Mouse (Mus musculus) intestine, postnatal 0 days (tissue): ENCODE results near the gene Skida1. TPM values are rescaled to one million over a fixed set of nuclear protein-coding genes. Genes with fewer than 3 reads are reported as not detected.

Experiments
- ATAC-seq: fragments of 200-750 bp; cut with Nextera tagmentation; 2 replicates; pipeline ENCODE4 v1.8.0; 2017; ENCODE audit warnings: mild to moderate bottlenecking, moderate TSS enrichment, moderate library complexity
- H3K27ac ChIP-seq: fragments of 300-500 bp; sonication (generic); 2 replicates; pipeline ENCODE4 v1.5.1; 2014; ENCODE audit warnings: mild to moderate bottlenecking, low read depth, low read length, moderate library complexity
- H3K27me3 ChIP-seq: fragments of 300-500 bp; sonication (generic); replicated peaks from 2 replicates; pipeline ENCODE4 v1.6.1; 2014; ENCODE audit warnings: low read length, mixed read lengths; ENCODE audit not compliant: control insufficient read depth, insufficient read depth
- H3K36me3 ChIP-seq: fragments of 300-500 bp; sonication (generic); 2 replicates; pipeline ENCODE4 v1.6.1; 2014; ENCODE audit warnings: mild to moderate bottlenecking, moderate library complexity; ENCODE audit not compliant: control insufficient read depth, insufficient read depth
- H3K4me1 ChIP-seq: fragments of 300-500 bp; sonication (generic); replicated peaks from 2 replicates; pipeline ENCODE4 v1.6.1; 2014; ENCODE audit warnings: antibody characterized with exemption, low read length, mixed read lengths; ENCODE audit not compliant: control insufficient read depth, insufficient read depth
- H3K4me2 ChIP-seq: fragments of 300-500 bp; sonication (generic); replicated peaks from 2 replicates; pipeline ENCODE4 v1.6.1; 2014; ENCODE audit warnings: low read depth, mild to moderate bottlenecking, moderate library complexity
- H3K4me3 ChIP-seq: fragments of 300-500 bp; sonication (generic); 2 replicates; pipeline ENCODE4 v1.5.1; 2014; ENCODE audit warnings: low read depth, low read length
- H3K9ac ChIP-seq: fragments of 300-500 bp; sonication (generic); 2 replicates; pipeline ENCODE4 v1.6.1; 2014; ENCODE audit warnings: mild to moderate bottlenecking, low read depth, low read length
- H3K9me3 ChIP-seq: fragments of 300-500 bp; sonication (generic); 2 replicates; pipeline ENCODE4 v1.6.1; 2016; ENCODE audit warnings: mixed run types; ENCODE audit not compliant: control insufficient read depth
- CTCF ChIP-seq: sonication (generic); IDR thresholded peaks from 2 replicates; pipeline ENCODE4 v1.5.1; 2016; ENCODE audit warnings: low read depth, mild to moderate bottlenecking, control low read depth, antibody characterized with exemption, moderate library complexity
- whole genome bisulfite sequencing: fragments of 180-500 bp; shearing (Covaris S2); extraction: QIAGEN DNeasy Blood & Tissue Kit; methylation state at CpG from one replicate; pipeline ENCODE4 v1.1.7; 2014; 5-methylcytosine and 5-hydroxymethylcytosine counted together
- polyA plus RNA-seq: library from polyadenylated mRNA; unstranded; fragments of >200 nt; fragmentation: Nextera tagmentation; extraction: Ambion mirVana; gene quantifications from 2 replicates; pipeline ENCODE4 v1.2.1, GENCODE M21; 2015

Gene Skida1
- polyA plus RNA-seq, 1 experiment from 2014 or later, result 1.2 TPM

DNA sequence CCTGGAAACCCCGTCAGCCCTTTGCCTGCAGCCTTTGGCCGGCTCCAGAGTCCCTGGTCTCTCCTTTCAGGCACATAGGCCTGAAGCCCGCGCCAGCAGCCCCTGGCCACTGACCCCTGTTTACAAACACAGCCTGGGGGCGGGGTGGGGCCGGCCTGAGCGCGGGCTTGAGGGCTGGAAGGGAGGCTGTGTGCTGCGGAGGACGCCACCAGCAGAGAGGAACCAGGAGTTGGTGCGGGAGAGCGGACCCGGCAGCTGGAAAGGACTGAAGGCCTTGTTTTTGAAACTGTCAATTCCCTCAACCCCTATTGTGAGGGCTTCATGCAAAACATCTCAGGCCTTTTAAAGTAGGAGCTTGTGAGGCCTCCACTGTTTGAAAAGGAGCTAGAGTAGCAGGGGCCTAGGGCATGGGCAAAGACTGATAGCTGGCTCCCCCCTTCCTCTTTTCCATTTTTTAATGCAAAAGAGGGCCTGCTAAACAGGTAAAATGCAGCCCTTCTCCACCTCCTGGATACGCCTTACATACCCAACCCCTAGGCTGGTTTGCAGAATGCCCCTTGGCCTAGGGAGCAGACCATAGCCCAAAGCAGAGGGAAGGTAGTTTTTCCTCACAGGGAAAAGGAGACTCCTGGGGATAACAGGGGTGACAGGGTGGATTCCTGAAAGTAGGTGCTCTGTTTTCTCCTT is 7.5 kb downstream of the Skida1 start:
- no peak overlapping the region for H3K4me3 ChIP-seq
- H3K36me3 ChIP-seq, result no peaks in the 10 kb centered on the region
- H3K4me2 ChIP-seq, result 0 out of 2 replicates have a peak overlapping the region, but pooled peaks have one; percentile 30
- no peaks in the 10 kb centered on the region for H3K27me3 ChIP-seq
- H3K27ac ChIP-seq, result no peak overlapping the region
- WGBS, result 67% methylated on average over 14 of the region's 14 CpGs
- no peaks in the 10 kb centered on the region for H3K9me3 ChIP-seq
- no peak for TF ChIP-seq CTCF
- ATAC-seq, result 0 out of 2 replicates have a peak, but pooled peaks have one; percentile 47
- peaks cover 6% of the 10 kb centered on the region; the same call in 1 of the 2 replicates for H3K4me1 ChIP-seq
- no peak overlapping the region for H3K9ac ChIP-seq

- Histone ChIP-seq H3K36me3 (no peaks in the 10 kb centered on the region), H3K27ac (no peak overlapping the region), H3K9me3 (no peaks in the 10 kb centered on the region), H3K9ac (no peak overlapping the region), H3K4me1 (peaks cover 6% of the 10 kb centered on the region; the same call in 1 of the 2 replicates), H3K4me3 (no peak overlapping the region), H3K4me2 (no peak overlapping the region), H3K27me3 (no peaks in the 10 kb centered on the region)
- no peak for ATAC-seq
- WGBS, result 83% methylated on average over 27 of the region's 27 CpGs
- no peak for TF ChIP-seq CTCF
Measured at GRCm38 (mm10) chr2:18040347-18041160, 8.3 kb downstream of the Skida1 start.

DNA sequence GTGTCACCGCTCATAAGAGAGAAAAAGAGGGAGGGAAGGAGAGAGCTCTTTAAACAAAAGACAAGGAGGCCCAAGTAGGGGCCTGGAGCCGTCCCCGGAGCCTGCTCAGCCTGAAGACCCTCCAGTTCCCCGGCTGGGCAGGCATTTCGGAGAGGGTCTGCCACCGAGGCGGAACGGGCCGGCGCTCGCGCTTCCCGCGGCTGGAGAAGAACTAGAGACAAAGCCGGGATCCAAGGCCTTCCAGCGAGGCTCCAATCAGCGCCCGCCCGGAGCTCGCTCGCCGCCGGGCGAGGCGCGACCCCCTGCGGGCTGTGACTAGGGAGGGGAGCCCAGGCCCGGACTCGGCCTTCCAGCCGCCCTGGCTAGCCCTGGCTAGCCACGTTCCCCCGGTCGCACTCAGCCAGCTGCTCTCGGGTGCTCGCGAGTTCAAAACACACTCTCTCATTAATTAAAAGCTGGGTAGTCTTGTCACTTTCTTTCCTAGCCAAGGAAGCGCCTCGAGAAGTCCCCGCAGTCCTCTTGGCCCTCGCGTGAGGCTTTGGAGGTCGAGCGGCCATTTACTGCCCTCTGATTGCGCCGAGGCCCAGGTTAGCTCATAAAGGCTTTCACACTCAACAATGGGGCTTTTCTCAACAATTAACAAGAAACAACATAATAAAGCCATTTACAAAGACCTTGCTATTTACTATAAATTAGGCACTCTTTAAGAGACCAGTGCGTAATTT is 9.1 kb downstream of the Skida1 start:
- H3K4me3 ChIP-seq, result peak overlapping the region; percentile 25
- H3K9ac ChIP-seq, result peak overlapping the region; percentile 42; the same call in 1 of the 2 replicates
- TF ChIP-seq CTCF, result no peak
- ATAC-seq, result no peak
- WGBS, result 21% methylated on average over 46 of the region's 46 CpGs
- no peaks in the 10 kb centered on the region for H3K27me3 ChIP-seq
- peak overlapping the region; percentile 66 for H3K4me2 ChIP-seq
- peaks cover 6% of the 10 kb centered on the region; the same call in 1 of the 2 replicates for H3K4me1 ChIP-seq
- no peak overlapping the region for H3K27ac ChIP-seq
- H3K9me3 ChIP-seq, result no peaks in the 10 kb centered on the region
- H3K36me3 ChIP-seq, result no peaks in the 10 kb centered on the region

DNA sequence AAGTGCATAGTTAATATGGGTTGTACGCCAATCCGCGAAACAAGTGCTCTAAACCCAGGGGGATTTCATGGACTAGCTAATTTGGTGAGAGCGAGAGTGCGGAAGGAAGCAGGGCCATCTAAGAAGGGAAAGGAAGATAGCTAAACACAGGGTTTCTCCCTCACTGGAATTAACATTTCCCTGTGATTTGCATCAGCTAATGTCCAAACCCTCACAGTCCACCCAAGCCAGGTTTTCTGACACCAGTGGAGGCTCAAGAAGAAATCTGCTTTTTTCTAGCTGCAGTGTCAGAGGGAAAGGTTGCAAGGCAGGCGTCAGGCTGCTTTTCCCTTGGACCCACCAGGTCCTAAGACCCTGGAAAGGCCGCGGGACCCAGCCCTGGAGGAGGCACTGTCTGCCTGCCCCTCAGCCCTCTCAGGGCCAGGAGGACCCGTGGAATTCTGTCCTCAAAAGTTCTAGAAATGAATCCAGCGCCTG is 9.9 kb downstream of the Skida1 start:
- H3K4me2 ChIP-seq, result no peak overlapping the region; the same call in 1 of the 2 replicates
- TF ChIP-seq CTCF, result no peak
- H3K9ac ChIP-seq, result no peak overlapping the region

GRCm38 (mm10) chr2:18038141-18038752 is 10.6 kb downstream of the Skida1 start:
- Histone ChIP-seq H3K9me3 (no peaks in the 10 kb centered on the region), H3K4me1 (peaks cover 6% of the 10 kb centered on the region; the same call in 1 of the 2 replicates), H3K4me2 (no peak overlapping the region), H3K9ac (no peak overlapping the region), H3K27me3 (no peaks in the 10 kb centered on the region), H3K4me3 (no peak overlapping the region), H3K36me3 (no peaks in the 10 kb centered on the region), H3K27ac (no peak overlapping the region)
- TF ChIP-seq CTCF, result no peak
- no peak for ATAC-seq
- 80% methylated on average over 3 of the region's 3 CpGs for WGBS

More for the DNA sequence above, 9.9 kb downstream of the Skida1 start:
- Histone ChIP-seq H3K27ac (no peak overlapping the region), H3K27me3 (no peaks in the 10 kb centered on the region), H3K36me3 (no peaks in the 10 kb centered on the region), H3K9me3 (no peaks in the 10 kb centered on the region), H3K4me3 (no peak overlapping the region), H3K4me1 (peaks cover 6% of the 10 kb centered on the region; the same call in 1 of the 2 replicates)
- WGBS, result 82% methylated on average over 10 of the region's 10 CpGs
- ATAC-seq, result no peak
